Mouse (Mus musculus) layer of hippocampus, adult 8-10 months (tissue): ENCODE measurements at regions not wholly inside any gene's neighbourhood (a gene's known extent, or its start where the extent isn't known, plus 50 kb on each side); places are given as distances from the start of the nearest gene placed in this dataset.
"Not testable (repeated sequence)": the region's sequence is repeated elsewhere in the genome, so short reads cannot be mapped to it uniquely, and the experiment has no call there.

Source experiments
- DNase-seq, 2 experiments: peaks; one replicate each; pipeline ENCODE4 v3.0.0; 2022; ENCODE audit warnings: low spot score in 2 of 2

DNA sequence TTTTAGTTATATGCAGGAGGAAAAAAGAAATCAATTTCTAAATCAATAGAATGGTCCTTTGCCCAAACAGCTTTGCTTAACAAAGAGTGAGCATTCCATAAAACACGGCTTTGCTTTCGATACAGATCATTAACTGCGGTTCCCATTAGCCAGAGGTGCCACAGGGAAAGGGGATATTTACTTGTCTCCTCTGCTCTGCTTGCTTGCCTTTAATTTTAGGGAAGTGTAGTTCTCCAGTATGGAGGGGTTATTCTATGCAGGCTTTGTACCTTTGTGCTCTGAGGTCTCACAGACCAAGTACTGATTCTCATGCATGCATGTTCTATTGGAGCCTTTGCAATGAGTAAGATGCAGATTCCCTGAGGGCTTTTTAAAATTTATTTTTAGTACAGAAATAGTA lies 520.2 kb upstream of the Stxbp6 start:
- DNase-seq, result no peak

DNA sequence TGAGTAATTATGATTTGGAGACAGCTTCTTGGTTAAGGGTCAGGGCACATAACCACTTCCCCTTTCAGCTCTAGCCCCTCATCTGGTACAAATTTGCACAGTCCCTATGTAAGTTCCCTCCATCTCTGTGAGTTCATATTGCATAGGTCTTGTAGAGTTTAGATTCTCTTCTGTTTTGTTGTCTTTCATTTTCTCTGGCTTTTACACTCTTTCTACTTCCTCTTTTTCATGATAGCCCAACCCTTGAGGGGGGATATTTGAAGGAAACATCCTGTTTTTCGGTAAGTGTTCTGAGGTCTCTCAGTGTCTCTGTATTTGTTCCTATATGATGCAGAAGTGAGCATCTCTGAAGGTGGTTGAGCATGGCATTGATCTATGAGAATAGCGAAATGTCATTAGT lies 515.7 kb upstream of the Stxbp6 start:
- DNase-seq, result no peak

DNA sequence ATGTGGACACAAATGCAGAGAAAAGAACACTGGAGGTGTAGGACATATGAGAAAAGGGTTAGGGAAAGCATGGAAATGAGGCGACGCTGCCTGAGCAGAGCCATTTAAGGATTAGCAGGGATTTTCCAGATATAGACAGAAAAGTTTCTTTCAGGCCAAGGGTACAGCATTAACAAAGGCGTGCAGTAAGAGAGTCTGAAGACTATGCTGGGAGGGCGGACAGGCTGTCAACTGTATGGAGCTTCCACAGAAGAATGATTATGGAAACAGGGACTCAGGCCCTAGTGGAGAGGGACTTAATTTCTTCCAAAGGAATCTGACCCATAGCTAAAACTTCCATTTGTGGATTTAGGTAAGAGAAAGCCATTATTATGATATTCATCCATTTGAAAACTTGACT lies 511.3 kb upstream of the Stxbp6 start:
- DNase-seq, result no peak

DNA sequence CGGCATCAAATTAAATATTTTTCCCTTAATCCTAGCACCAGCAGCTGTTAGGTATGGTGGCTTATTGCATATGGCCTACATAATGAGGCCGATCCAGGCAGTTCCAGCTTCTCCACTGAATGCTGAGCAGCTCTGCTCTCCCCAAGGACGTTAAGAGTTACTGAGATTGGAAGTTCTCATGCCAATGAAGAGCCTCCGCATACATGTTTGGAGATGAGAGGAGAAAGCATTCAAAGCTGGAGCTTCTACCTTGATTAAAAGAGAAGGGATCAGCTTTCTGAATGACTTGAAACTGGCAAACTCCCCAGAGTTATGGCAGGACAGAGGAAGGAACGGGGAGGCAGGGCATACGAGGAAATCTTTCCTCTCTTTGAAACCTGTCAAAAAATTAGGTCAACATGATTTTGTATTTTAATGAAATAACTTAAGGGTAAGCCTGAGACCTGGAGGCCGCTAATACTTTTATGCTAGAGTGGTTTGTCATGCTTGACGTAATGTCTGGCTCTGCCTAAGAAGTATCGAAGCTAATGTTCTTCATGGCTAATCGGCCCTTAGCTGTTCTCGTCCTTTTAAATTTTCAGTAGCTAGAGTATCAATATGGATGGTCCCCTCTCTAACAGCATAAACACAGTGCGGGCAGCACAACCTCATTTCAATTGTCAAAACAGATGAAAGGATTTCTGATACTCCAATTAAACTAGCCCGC lies 489.0 kb upstream of the Stxbp6 start:
- no peak for DNase-seq

DNA sequence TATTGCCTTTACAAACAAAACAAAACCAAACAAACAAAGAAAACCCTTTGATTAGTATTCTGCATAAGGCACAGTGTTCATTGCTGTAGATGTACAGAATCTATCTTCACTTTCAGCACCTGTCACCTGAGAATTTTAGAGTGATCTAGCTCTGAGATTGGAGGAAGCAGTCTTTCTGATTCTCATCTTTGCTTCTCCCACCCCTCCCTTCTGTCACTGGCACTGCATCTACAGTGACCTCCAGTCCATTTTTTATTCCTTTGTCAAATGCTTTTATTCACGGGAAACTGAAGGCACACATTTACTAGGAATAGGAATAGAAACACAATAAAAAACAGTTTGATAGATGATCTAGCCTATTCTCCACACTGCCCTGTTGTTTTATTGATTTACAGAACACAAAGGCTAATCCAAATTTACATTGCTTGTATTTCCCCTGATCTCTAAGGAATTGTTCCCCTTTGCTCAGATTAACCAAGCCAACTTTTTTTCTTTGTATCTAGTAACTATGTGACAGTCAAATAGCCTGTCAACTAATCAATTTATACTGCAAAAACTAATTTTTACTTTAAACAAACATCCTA lies 488.2 kb upstream of the Stxbp6 start:
- DNase-seq, result no peak

DNA sequence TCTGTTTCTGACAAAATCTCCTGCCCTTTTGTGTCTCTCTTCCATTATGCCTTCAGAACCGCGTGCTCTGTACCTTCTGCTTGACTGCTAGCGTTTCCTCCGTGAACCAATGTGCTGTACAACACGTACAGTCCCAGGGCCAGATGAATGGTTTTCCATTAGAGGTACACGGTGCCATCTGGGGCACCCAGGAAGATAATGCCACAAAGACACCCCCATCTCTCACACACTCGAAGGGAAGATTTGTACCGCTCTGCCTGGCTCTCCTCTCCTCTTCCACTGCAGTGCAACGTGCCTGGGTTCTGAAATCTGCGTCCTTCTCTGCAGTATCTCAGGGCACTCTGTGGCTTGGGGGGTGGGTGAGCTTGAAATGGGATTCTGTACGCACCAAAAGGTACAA lies 487.4 kb upstream of the Stxbp6 start:
- DNase-seq, result no peak

DNA sequence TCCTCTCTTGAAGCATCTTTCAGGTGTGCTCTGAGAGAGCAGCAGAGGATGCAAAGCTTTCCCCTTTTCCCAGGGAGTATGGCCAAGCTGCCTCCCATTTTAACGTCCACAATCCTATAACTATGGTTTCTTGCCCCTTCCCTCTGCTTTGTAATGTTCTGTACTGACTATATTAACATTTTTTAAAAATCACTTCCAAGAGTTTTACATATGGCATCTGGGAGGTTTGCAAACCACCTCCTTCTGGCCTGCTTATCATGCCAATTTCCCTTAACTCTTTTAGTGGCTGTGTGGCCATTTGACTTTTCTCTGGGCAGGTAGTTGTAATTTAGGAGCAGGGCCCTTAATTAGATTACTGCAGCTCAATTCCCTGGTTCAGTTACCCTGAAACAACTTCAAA lies 486.9 kb upstream of the Stxbp6 start:
- no peak for DNase-seq

DNA sequence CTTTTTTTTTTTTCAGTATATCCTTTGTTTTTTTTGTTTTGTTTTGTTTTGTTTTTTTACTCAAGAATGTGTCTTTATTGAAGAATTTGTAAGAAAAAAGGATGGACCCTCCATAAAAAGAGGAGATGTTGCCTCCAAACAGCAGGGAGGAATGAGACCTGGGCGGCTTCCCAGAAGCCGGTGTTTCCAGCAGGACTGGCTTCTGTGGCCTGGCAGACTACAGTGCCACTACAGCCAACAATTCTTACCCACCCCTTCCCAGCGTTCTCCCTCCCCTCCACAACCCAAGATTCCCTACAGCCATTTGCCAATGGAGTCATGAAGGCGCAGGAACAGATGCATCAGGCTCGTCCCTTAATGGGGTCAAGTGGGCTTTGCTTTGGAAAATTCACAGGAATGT lies 475.4 kb upstream of the Stxbp6 start:
- DNase-seq, result not testable (repeated sequence)

DNA sequence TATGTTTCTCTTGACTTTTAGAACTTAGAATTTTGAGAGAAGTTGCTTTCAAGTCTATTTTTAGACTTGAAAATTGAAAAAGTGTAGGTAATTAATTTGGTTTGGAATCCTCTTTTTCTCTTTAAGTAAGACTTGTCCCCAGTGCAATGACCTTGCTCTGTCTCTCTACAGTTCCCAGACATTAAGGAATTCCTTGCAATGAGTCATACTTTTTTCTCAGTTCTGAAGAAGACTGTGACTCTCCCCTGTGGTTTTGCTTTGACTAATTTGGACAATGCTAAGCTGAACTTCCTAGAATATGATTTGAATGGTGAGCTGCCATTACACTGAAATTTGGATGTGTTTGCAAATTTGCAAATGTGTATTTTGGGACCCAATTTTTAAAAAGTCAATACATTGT lies 445.0 kb upstream of the Stxbp6 start:
- no peak for DNase-seq

DNA sequence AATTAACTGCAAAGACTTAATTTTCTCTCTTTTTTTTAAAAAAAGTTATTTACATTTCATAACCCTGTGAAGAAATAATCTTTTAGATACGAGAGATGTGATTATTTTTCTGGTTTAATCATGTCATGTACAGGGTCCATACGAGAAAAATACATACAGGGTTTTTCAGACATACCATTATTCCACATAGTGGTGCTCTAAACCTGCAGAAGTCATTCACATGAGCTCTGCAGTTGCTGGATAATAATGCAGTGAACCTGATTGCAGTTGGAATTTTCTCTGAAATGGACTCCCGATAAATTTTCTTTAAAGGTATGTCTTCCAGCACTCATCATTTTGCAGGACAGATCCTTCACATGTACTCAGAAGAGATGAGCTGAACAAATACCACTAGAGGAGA lies 439.9 kb upstream of the Stxbp6 start:
- DNase-seq, result no peak

DNA sequence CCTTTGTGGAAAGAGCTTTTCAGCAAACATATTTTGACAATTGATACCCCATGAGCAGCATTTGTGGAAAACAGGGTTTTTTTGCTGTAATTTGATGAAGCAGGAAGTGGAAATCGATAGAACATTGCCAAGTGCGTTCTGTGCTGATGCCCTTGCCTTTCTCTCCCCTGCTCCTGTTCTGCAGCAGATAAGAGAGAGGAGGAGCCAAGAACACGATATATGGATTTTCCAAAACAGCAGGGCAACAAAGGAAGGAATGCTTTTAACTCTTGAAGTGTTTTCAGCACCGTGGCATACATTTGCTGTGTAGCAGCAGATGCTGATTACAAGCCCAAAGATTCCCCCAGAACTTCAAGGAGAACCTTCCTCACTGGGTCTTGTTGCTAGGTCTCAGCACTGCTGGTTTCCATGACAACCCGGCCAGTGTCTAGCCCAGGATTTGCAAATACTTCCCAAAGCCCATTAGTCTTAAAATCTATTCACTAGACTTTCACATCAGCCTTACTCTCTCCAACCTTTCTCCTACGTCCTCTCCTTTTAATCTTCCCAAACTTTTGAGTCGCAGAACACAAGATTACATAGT lies 433.0 kb upstream of the Stxbp6 start:
- DNase-seq, result peak; percentile 7 to 15

DNA sequence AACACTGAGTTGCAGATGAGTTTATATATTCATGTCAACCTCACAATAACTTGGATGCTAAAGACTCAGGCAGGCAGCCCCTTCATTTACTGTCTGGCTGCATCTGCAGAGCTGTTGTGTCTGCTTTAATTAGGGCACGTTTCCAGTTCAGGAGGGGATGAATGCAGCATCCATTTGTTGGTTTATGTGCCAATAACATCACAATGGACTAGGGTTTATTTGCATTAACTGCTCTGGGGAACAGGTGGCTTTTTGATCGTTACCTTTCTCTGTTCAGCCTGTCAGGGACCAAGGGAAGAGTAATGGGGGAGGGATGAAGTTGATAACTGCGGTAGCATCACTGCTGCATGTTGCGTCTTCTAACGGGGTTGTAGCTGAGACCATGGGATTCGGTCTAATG lies 425.3 kb upstream of the Stxbp6 start:
- DNase-seq, result no peak

DNA sequence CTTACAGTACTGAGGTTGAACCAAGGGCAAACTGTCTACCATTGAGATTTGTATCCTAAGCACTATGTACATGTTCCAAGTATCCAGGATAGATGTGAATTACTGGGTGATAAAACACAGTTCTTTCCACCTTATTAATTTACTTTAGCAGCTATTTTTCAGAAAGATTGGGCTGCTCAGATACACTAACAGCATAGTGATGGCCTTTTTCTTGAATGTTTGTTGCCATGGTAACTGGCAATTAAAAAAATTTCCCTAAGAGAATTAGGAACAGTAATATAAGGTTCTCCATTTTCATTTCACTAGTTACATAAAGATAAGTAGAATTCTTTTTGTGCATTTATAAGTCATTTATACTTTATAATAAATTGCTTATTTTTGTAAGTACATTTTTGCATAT lies 423.7 kb upstream of the Stxbp6 start:
- no peak for DNase-seq

DNA sequence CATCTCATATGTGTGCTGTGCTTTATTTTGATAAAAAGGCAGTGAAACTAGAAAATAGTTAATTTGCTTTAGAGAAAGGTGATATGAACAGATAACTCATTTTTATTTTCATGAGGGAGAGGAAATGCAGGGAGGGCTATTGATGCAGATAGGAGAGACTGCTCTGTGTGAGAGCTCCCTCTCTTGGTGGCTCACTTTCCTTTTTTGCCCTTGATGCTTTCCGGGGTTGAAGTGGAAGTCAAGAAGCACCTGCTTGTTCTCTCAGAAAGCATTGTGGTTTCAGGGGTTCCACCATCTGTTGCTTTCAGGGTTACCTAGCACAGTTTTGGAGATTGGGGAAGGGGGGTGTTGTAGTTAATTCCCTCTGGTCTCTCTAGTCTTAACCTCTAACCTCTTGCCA lies 414.5 kb upstream of the Stxbp6 start:
- DNase-seq, result no peak

DNA sequence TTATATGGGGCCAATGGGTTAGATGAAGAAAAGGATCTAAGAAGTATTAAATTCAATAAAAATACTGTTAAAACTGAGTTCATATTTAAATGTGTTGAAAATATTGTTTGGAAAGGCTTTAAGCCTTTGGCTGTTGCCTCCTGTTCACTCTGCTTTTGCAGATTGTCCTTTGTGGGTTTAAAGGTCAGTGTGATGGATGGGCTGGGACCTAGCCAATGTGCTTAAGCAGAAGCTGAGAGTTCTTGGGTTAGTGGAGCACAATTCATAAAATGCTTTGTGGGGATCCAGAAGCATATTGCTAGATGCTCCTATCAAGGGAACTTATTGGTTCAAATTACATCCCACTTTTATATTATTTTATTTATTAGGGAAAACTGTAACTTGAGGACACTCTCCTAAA lies 402.4 kb upstream of the Stxbp6 start:
- no peak for DNase-seq

DNA sequence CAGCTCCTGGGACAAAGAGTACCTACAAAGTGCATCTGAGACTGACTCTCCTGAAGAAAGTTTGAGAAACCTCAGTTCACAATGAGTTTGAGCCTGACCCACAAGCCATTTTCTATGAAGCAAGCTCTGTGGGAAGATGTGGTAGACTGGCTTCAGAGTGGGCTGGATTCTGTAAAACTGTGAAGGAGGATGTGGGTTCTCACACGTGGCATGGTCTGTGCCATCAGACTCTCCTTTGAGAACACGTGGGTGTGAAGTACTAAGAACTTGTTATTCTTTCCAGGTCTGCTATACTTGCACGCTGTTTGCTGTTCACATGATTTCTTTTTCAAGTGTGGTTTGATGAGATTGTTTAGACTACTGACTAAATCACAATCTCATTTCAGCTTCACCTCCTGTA lies 393.6 kb upstream of the Stxbp6 start:
- DNase-seq, result no peak

DNA sequence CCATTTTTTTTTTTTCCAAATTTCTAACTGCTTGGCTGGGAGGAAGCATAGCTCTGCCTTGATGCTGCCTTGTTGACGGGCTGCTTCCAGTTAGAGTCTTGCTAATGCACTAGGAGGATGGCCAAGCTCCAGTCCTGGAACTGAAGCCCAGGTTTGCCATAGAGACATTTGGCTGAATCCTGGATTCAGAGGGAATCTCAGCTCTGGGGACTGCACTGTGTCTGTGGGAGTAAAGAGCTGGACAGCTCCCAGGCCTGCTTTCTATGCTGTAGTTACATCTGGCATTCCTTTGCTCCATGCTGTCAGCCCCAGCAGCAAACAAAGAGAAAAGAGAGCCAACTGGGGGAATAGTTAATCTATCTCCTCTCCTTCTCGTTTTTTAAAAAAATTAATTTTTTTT lies 392.5 kb upstream of the Stxbp6 start:
- DNase-seq, result peak; percentile 67 to 74

DNA sequence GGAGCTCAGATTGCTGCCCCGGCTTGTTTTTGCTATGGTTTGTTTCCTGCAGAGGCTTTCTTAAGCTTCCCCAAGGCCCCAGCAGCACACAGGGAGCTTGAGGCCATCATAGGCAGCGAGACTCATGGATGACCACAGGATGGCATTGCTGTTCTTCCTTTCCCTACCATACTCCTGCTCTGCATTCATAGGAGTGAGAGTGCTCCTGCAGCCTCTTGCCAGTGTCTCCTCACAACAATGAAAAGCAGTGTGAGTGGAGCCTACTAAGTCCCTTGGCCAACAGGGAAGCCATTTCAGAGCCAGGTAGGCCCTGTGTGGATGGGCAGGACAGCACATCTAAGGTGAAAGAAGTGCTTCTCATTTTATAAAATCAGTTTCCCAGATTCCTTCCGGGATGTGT lies 391.6 kb upstream of the Stxbp6 start:
- peak; percentile 62 to 67 for DNase-seq

DNA sequence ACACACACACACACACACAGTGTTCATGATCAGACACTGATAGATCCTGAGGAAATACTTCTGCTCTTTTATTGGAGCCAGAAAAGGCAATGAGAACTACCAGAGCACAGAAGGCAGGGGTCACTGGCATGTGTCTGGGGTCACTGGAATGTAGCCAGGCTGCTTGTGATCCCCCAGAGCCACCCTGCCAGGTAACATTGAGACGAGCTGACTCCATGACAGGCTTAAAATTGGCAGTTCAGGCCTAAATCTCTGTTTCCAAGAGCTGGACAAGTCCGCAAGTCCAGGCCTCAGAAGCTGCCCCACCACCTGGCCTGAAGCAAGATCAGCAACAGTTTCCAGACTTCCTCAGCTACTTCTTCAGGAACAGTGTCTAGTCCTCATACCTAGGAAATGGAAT lies 390.4 kb upstream of the Stxbp6 start:
- no peak for DNase-seq

DNA sequence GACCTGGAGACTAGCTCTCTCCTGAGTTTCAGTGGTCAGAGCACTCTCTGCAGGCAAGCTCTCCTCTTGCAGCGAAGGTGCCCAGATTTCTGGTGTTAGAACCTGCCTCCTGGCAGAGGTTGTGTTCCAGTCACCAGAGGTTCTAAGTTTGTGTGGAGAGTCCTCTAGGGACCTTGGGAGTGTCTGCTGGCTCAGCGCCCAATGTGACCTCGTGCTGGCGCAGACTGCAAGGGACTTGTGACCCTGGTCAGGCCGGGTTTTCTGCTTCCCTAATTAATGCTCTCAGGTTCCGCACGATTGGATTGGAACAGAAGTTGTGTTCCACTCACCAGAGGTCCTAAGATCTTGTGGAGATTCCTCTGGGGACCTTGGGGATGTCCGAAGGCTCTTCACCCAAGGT lies 384.2 kb upstream of the Stxbp6 start:
- not testable (repeated sequence) for DNase-seq

DNA sequence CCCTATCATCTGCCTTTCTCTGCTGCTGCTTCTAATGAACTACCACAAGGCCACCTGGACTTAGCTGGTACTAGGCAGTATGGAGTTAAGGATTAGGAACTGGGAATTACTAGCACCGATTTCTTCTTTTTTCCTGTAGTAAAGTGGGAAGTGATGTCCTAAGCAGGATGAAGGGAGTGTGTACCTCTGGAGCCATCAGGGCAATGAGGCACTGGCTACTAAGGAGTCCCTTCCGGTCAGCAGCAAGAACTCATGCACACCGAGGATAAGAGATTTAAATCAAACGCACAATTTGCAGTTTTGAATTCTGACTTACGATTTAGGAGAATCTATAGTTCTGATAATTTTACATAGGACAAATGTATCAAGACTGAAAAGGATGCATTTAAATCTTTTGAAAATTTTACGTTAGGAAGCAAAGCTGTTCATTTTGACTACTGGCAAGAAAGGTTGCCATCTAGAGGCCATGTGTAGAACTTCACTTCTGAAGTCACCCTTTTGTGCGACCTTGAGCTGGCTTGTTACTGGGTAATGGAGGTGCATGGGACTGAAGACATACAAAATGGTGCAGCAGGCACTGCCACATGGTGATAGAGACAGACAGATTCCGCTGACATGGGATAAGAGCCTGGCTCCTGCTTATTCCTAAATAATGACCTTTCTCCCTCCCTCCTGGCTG lies 369.1 kb upstream of the Stxbp6 start:
- DNase-seq, result peak in 1 of 2 experiments; percentile 15

DNA sequence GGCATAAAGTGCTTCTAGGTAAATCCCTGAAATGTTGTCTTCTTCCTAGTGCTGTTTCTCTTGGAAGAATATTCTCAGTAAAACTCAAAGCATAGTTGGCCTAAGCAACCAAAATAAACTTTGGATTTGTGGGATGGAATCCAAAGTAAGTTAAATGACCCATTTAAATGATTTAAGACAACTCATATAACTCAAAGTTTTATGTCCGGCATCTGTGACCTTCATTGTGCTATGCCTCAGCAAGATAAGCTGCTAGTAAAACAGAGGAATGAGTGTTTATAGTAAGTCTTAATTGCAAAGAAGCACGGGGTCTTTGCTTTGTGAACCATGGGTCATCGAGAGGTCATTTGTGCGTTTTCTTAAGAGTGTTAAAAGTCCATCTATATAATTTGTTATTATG lies 368.0 kb upstream of the Stxbp6 start:
- no peak for DNase-seq

DNA sequence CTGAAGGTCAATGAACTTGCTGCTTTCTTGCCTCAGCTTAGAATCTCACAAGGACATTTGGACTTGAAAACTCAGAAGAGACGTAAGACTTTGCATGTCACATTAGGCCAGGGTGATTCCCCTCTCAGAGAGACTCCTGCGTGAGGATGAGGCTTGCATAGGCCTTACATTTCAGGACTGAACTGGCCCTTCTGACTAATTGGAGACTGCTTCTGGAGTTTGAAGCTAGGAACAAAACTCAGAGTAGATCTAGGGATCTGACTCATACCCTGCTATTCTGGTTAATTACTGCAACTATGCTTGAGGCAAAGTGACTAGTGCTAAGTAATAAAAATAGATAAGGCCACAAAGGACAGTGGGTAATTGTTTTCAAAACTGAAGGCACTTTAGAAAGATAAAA lies 365.2 kb upstream of the Stxbp6 start:
- no peak for DNase-seq
